Mouse (Mus musculus) megakaryocyte progenitor cell, adult 5-6 weeks (primary cell): ENCODE measurements around the gene Gpr88. TPM values are rescaled to one million over a fixed set of nuclear protein-coding genes. Genes with fewer than 3 reads are reported as not detected.
"Not testable (repeated sequence)": the region's sequence is repeated elsewhere in the genome, so short reads cannot be mapped to it uniquely, and the experiment has no call there.

Experiments used
- ATAC-seq: replicated peaks from 2 replicates; pipeline ENCODE4 v1.8.0; 2016; ENCODE audit warnings: mild to moderate bottlenecking, moderate TSS enrichment, inconsistent platforms; ENCODE audit not compliant: poor library complexity
- total RNA-seq, 2 experiments: library from RNA; stranded (forward) in 1 of 2; stranded (reverse) in 1 of 2; fragments of 157-497, 149-512 nt in 1 of 2; fragments of 200-1000 nt in 1 of 2; gene quantifications; 2 replicates each; pipeline versions ENCODE4 v1.2.3 to v1.2.4; 2015 to 2017

Gpr88 gene
- total RNA-seq, 2 experiments from 2014 or later = not detected

DNA sequence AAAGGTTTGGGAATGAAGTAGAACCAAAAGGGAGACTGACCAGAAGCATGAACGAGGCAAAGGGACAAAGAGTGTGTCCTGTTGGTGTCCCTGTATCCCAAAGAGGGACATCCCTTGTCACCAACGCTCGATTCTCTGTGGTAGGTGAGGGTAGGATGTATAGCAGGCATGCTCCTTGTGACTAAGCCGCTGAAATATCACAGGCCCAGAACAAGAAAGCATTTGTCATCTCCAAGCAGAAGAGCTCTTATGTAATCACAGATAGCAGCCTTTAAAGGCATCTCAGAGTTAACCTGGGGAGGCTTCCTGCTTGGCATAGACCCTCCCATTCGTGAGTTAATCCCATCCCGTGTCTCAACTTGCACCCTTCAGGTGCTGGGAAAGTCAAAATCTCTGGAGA lies 8.8 kb downstream of the Gpr88 start:
- ATAC-seq = no peak

- no peak for ATAC-seq
Measured at GRCm38 (mm10) chr3:116242685-116243084, 10.6 kb downstream of the Gpr88 start.

DNA sequence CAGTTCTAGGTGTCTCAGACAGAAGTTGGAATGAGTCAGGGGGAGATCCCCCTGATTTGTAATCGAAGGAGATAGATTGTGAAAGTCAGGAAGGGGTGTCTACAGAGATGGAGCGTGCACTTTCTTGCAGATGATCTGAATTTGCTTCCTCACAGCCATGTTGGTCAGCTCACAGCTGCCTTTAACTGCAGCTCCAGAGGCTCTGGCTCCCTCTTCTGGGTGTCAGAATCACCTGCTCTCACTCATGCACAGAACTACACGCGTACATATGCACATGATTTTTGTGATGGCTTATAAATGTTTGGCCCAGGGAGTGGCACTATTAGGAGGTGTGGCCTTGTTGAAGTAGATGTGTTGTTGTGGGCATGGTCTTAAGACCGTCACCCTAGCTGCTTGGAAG lies 15.8 kb downstream of the Gpr88 start:
- peak; percentile 58 for ATAC-seq

DNA sequence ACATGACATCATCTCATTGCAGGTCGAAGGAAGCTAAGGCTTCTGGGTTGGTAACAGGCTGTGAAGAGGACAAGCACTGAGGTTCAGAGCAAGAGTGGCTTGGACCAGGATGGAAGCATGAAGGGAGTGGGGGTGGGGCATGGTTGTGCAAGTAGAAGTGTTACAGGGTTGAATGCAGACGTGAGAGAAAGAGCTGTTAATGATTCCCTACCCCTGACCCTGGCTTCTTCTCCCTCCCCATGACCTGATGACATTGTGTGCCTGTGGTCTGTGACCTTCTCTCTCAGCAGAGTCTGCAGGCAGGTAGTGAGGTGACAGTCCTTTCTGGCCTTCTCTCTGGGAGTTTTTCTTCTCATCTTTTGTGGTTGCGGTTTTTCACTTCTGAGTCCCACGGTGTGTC lies 16.4 kb downstream of the Gpr88 start:
- no peak for ATAC-seq

DNA sequence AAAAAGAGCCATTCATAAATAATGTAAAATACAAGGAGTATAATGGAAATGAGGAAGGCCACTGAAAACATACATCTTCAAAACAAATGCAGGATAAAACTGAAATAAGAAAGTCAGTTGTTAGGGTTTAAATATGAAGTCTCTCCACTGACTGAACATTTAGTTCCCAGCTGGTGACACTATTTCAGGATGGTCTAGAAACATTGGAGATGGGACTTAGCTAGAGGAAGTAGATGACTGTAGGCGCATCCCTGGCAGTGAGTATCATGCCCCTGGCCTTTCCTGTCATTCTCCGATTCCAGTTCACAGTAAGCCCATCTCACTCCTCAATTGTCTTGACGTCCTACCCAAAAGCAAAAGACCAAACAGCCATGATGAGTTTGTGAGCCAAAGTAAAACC lies 19.8 kb downstream of the Gpr88 start:
- no peak for ATAC-seq

DNA sequence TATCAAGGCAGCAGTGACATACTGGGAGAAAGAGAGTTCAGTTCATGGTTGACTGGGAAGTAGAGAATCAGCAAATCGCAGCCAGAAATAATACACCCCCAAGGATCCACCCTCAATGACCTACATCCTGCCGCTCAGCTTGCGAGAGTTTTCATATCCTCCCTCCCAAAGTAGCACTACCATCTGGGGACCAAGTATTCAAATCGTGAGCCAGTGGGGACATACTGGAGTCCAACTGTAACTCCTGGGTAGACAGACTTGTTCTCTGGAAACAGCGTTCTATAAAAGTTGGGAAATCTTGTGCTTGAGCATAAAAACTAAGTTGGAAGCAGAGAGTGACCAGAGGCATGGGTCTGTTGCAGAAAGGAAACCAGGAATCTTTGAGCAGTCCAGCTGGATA lies 20.5 kb downstream of the Gpr88 start:
- no peak for ATAC-seq

DNA sequence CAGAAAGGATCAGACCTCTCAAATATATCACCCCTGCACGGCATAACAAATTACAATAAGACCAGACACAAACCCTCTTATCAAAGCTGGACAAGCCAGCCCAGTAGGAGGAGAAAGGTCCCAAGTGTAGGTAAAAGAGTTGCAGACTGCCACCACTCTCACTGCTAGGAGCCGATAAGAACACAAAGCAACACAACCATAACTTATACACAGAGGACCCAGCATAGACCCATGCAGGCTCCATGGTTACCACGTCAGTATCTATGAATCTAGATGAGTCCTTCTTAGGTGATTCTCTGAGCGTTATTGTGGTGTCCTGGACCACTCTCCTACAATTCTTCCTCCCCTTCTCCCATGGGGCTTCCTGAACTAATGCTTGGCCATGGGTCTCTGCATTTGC lies 24.0 kb downstream of the Gpr88 start:
- ATAC-seq = no peak

- no peak for ATAC-seq
Measured at GRCm38 (mm10) chr3:116228360-116229245, 24.7 kb downstream of the Gpr88 start.

- ATAC-seq = no peak
Measured at GRCm38 (mm10) chr3:116227383-116227782, 25.9 kb downstream of the Gpr88 start.

GRCm38 (mm10) chr3:116226915-116227314 lies 26.4 kb downstream of the Gpr88 start:
- peak; percentile 63 for ATAC-seq

DNA sequence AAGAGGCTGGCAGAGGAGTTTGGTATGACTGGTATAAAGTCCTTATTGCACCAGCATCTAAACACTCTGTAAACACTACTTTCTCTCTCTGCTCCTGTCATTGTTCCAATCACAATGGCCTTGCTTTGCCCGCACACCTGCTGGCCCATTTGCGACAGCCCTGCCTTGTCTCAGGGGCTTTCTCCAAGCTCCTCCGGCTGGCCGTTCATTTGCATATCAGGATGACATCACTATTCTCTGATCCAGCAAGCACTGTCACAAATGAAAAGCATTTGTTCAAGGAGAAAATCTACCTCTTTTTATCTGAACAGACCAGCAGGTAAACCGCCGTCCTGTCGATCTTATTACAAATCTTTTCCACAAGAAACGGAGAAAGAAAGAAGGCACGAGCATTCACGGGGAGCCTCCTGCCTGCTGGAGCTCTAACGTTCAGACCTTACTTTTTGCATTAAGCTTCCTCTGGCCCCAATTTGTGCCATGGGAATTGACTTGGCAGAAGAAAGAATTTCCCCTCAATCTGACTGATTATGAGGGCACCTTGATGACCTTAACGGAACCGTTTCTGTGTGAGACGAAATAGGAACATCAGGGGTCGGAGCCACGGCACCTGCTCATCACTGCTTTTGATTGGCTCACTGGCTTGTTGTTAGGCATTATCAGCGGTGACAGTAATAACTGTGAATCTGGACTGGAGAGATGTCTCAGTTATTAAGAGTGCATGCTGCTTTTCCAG lies 30.6 kb downstream of the Gpr88 start:
- ATAC-seq = no peak

GRCm38 (mm10) chr3:116221686-116222010 lies 31.7 kb downstream of the Gpr88 start:
- no peak for ATAC-seq

- no peak for ATAC-seq
Measured at GRCm38 (mm10) chr3:116220980-116221685, 32.2 kb downstream of the Gpr88 start.

DNA sequence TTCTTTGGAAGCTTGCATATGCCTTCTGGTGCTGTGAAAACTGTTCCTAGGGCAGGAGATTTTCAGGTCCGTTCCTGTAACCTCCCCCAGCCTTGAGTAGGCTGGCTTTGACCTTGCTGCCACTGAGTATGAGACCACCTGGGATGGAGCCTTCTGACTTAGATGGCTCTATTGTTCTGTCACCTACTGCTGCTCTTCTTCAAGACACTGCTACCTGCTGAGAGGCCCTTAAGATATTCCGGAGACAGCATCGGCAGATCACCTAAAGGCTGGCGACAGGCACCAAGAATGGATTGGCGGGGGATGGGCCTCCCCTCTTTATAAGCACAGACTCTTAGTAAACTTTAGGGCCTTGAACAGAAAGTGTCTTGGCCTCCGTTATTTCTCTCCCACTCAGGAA lies 35.9 kb downstream of the Gpr88 start:
- not testable (repeated sequence) for ATAC-seq

DNA sequence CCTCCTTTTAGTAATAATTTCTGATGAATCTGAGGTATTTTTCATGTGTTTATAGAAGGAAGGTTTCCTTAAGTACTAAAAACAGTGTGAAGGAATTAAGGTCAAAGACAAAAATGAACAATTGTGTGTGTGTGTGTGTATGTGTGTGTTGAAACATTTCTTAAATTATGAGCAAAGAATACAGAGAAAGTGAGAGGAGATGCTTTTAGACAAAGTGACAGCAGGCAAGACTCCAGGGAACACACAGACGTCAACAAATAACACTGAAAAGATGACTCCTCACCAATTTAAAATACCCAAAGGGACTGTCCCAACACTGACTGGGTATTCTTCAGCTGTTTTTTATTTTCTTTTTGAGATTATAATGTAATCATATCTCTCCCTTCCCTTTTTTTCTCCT lies 37.0 kb downstream of the Gpr88 start:
- no peak for ATAC-seq

- ATAC-seq = no peak
Measured at GRCm38 (mm10) chr3:116211639-116212038, 41.7 kb downstream of the Gpr88 start.

GRCm38 (mm10) chr3:116210720-116211121 lies 42.6 kb downstream of the Gpr88 start:
- ATAC-seq = no peak

- ATAC-seq = no peak
Measured at GRCm38 (mm10) chr3:116209214-116209613, 44.1 kb downstream of the Gpr88 start.

DNA sequence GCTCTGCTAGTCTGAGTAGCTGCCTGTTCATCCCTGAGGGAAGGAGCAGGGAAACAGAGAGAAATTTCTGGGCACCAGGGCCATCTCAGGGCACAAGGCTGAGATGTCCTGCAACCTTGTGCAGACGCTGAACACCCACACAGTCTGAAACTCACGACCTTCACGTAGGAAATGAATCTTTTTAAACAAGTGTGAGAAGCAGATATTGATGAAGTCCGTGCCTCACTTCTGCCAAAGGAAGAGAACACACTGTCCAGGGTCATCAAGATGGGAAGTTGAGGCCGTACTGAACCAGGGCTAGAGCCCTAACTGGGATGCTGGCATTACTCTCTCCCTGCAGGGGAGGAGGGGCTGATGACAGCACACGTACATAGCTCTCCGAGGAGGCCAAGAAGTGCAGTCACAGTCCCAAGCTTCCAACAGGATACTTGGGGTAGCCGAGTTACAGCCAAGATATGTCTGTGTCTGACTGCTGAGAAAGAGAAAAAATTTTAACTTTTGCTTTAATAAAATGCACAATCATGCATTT lies 46.9 kb downstream of the Gpr88 start:
- no peak for ATAC-seq

GRCm38 (mm10) chr3:116205346-116206219 lies 47.7 kb downstream of the Gpr88 start:
- no peak for ATAC-seq
